Mouse (Mus musculus) neural tube, embryonic 11.5 days (tissue): Measurements from ENCODE around the gene Gfy. TPM values are rescaled to one million over a fixed set of nuclear protein-coding genes. Genes with fewer than 3 reads are reported as not detected.

Experiments
- ATAC-seq: fragments of 200-750 bp; cut with Nextera tagmentation; 2 replicates; pipeline ENCODE4 v1.8.0; 2017; ENCODE audit warnings: moderate number of reproducible peaks, mild to moderate bottlenecking, moderate TSS enrichment, moderate library complexity; ENCODE audit not compliant: insufficient read depth, low FRiP score, low TSS enrichment
- DNase-seq: peaks from one replicate; pipeline ENCODE4 v3.0.0-alpha.2; 2015; ENCODE audit warnings: low spot score
- H3K27ac ChIP-seq: fragments of 300-500 bp; sonication (generic); 2 replicates; pipeline ENCODE4 v1.5.1; 2014; ENCODE audit warnings: low read depth, mild to moderate bottlenecking, low read length
- H3K27me3 ChIP-seq: fragments of 300-500 bp; sonication (generic); 2 replicates; pipeline ENCODE4 v1.6.1; 2014; ENCODE audit warnings: mild to moderate bottlenecking, low read length, mixed read lengths; ENCODE audit not compliant: control insufficient read depth, insufficient read depth
- H3K36me3 ChIP-seq: fragments of 300-500 bp; sonication (generic); 2 replicates; pipeline ENCODE4 v1.6.1; 2014; ENCODE audit warnings: mild to moderate bottlenecking, low read length, moderate library complexity, mixed read lengths; ENCODE audit not compliant: control insufficient read depth, insufficient read depth
- H3K4me1 ChIP-seq: fragments of 300-500 bp; sonication (generic); 2 replicates; pipeline ENCODE4 v1.6.1; 2014; ENCODE audit warnings: low read length, mixed read lengths; ENCODE audit not compliant: control insufficient read depth, insufficient read depth
- H3K4me2 ChIP-seq: fragments of 300-500 bp; sonication (generic); 2 replicates; pipeline ENCODE4 v1.6.1; 2014; ENCODE audit warnings: low read depth, mild to moderate bottlenecking, moderate library complexity
- H3K4me3 ChIP-seq: fragments of 300-500 bp; sonication (generic); 2 replicates; pipeline ENCODE4 v1.5.1; 2014; ENCODE audit warnings: low read depth, low read length
- H3K9ac ChIP-seq: fragments of 300-500 bp; sonication (generic); 2 replicates; pipeline ENCODE4 v1.6.1; 2014; ENCODE audit warnings: mild to moderate bottlenecking, low read length
- H3K9me3 ChIP-seq: fragments of 300-500 bp; sonication (generic); 2 replicates; pipeline ENCODE4 v1.6.1; 2016; ENCODE audit warnings: low read length; ENCODE audit not compliant: control insufficient read depth
- WGBS: fragments of 180-500 bp; shearing (Covaris S2); extraction: QIAGEN DNeasy Blood & Tissue Kit; methylation state at CpG from one replicate; pipeline ENCODE4 v1.1.7; 2014; 5-methylcytosine and 5-hydroxymethylcytosine counted together
- polyA plus RNA-seq: library from polyadenylated mRNA; unstranded; fragments of >200 nt; fragmentation: Nextera tagmentation; extraction: Ambion mirVana; gene quantifications from 2 replicates; pipeline ENCODE4 v1.2.1, GENCODE M21; 2014

Gene Gfy
- polyA plus RNA-seq, 1 experiment from 2014 or later: not detected

- 93% methylated on average over 6 of the region's 6 CpGs for WGBS
- Histone ChIP-seq H3K4me2 (no peak overlapping the region), H3K27ac (no peak overlapping the region), H3K4me1 (0 out of 2 replicates have a peak, but pooled peaks cover 2% of the 10 kb centered on the region), H3K4me3 (no peak overlapping the region), H3K9ac (no peak overlapping the region), H3K9me3 (no peaks in the 10 kb centered on the region), H3K36me3 (no peaks in the 10 kb centered on the region), H3K27me3 (peaks cover 11% of the 10 kb centered on the region; the same call in 1 of the 2 replicates)
- no peak for DNase-seq
- ATAC-seq: no peak
Measured at GRCm38 (mm10) chr7:45190186-45190585, 10.8 kb upstream of the Gfy start.

- H3K36me3 ChIP-seq: no peaks in the 10 kb centered on the region
- no peak overlapping the region for H3K27ac ChIP-seq
- no peak overlapping the region for H3K9ac ChIP-seq
- 0 out of 2 replicates have a peak, but pooled peaks cover 2% of the 10 kb centered on the region for H3K4me1 ChIP-seq
- no peak for DNase-seq
- H3K4me3 ChIP-seq: no peak overlapping the region
- H3K9me3 ChIP-seq: no peaks in the 10 kb centered on the region
- peaks cover 16% of the 10 kb centered on the region for H3K27me3 ChIP-seq
- H3K4me2 ChIP-seq: no peak overlapping the region
- WGBS: 53% methylated on average over 16 of the region's 16 CpGs
- no peak for ATAC-seq
Measured at GRCm38 (mm10) chr7:45189600-45189999, 10.2 kb upstream of the Gfy start.

GRCm38 (mm10) chr7:45185921-45186320, 6.6 kb upstream of the Gfy start:
- H3K4me1 ChIP-seq: peaks cover 8% of the 10 kb centered on the region; the same call in 1 of the 2 replicates
- peaks cover 53% of the 10 kb centered on the region for H3K27me3 ChIP-seq
- H3K4me3 ChIP-seq: no peak overlapping the region
- WGBS: 67% methylated on average over 7 of the region's 7 CpGs
- no peak overlapping the region for H3K9ac ChIP-seq
- no peak overlapping the region for H3K4me2 ChIP-seq
- no peaks in the 10 kb centered on the region for H3K36me3 ChIP-seq
- no peaks in the 10 kb centered on the region for H3K9me3 ChIP-seq
- no peak overlapping the region for H3K27ac ChIP-seq
- DNase-seq (no peak), ATAC-seq (no peak)

- no peak overlapping the region for H3K4me2 ChIP-seq
- H3K4me3 ChIP-seq: no peak overlapping the region
- H3K9me3 ChIP-seq: no peaks in the 10 kb centered on the region
- no peak overlapping the region for H3K27ac ChIP-seq
- DNase-seq (no peak), ATAC-seq (no peak)
- 71% methylated on average over 7 of the region's 7 CpGs for WGBS
- H3K9ac ChIP-seq: no peak overlapping the region
- peaks cover 69% of the 10 kb centered on the region for H3K27me3 ChIP-seq
- H3K36me3 ChIP-seq: no peaks in the 10 kb centered on the region
- H3K4me1 ChIP-seq: peaks cover 8% of the 10 kb centered on the region; the same call in 1 of the 2 replicates
Measured at GRCm38 (mm10) chr7:45183672-45184071, 4.3 kb upstream of the Gfy start.

GRCm38 (mm10) chr7:45182606-45183005, 3.2 kb upstream of the Gfy start:
- WGBS: 18% methylated on average over 11 of the region's 11 CpGs

GRCm38 (mm10) chr7:45182199-45182601, 2.8 kb upstream of the Gfy start:
- ATAC-seq: peak; percentile 85
- WGBS: under 1% methylated on average over 34 of the region's 34 CpGs

More at GRCm38 (mm10) chr7:45182606-45183005, 3.2 kb upstream of the Gfy start:
- Histone ChIP-seq H3K36me3 (no peaks in the 10 kb centered on the region), H3K4me3 (peak overlapping the region; percentile 4; the same call in 1 of the 2 replicates), H3K9me3 (no peaks in the 10 kb centered on the region), H3K9ac (no peak overlapping the region), H3K27ac (no peak overlapping the region), H3K4me2 (peak overlapping the region; percentile 43), H3K27me3 (peaks cover 79% of the 10 kb centered on the region), H3K4me1 (peaks cover 8% of the 10 kb centered on the region; the same call in 1 of the 2 replicates)
- no peak for ATAC-seq
- no peak for DNase-seq

GRCm38 (mm10) chr7:45181540-45181939, 2.2 kb upstream of the Gfy start:
- DNase-seq (no peak), ATAC-seq (no peak)
- no peak overlapping the region for H3K9ac ChIP-seq
- H3K27ac ChIP-seq: no peak overlapping the region
- no peaks in the 10 kb centered on the region for H3K9me3 ChIP-seq
- 3% methylated on average over 29 of the region's 35 CpGs for WGBS
- H3K27me3 ChIP-seq: peaks cover 90% of the 10 kb centered on the region
- no peak overlapping the region; the same call in 1 of the 2 replicates for H3K4me2 ChIP-seq
- peak overlapping the region; percentile 10; the same call in 1 of the 2 replicates for H3K4me3 ChIP-seq
- peaks cover 8% of the 10 kb centered on the region; the same call in 1 of the 2 replicates for H3K4me1 ChIP-seq
- H3K36me3 ChIP-seq: no peaks in the 10 kb centered on the region

More at GRCm38 (mm10) chr7:45182199-45182601, 2.8 kb upstream of the Gfy start:
- no peak overlapping the region for H3K27ac ChIP-seq
- H3K4me2 ChIP-seq: peak overlapping the region; percentile 43
- peaks cover 83% of the 10 kb centered on the region for H3K27me3 ChIP-seq
- H3K4me3 ChIP-seq: peak overlapping the region; percentile 4
- H3K9me3 ChIP-seq: no peaks in the 10 kb centered on the region
- H3K4me1 ChIP-seq: peaks cover 8% of the 10 kb centered on the region; the same call in 1 of the 2 replicates
- peak; percentile 87 for DNase-seq
- H3K36me3 ChIP-seq: no peaks in the 10 kb centered on the region
- H3K9ac ChIP-seq: no peak overlapping the region

- H3K9me3 ChIP-seq: no peaks in the 10 kb centered on the region
- H3K27ac ChIP-seq: no peak within 1 kb of the TSS
- DNase-seq: no peak
- H3K4me2 ChIP-seq: no peak within 1 kb of the TSS; the same call in 1 of the 2 replicates
- H3K27me3 ChIP-seq: peaks cover 95% of the 10 kb centered on the region
- H3K36me3 ChIP-seq: no peaks in the 10 kb centered on the region
- no peak for ATAC-seq
- H3K9ac ChIP-seq: no peak within 1 kb of the TSS
- H3K4me3 ChIP-seq: peak within 1 kb of the TSS; percentile 10; the same call in 1 of the 2 replicates
- 16% methylated on average over 19 of the region's 20 CpGs for WGBS
- H3K4me1 ChIP-seq: peaks cover 8% of the 10 kb centered on the region
Measured at GRCm38 (mm10) chr7:45180896-45181477, 1.6 kb upstream of the Gfy start, which contains the start of gene Pth2. Gene Pth2 (plus strand): TSS chr7:45180995.

GRCm38 (mm10) chr7:45178550-45178949, 819 bp downstream of the Gfy start:
- Histone ChIP-seq H3K9ac (no peak overlapping the region), H3K27ac (no peak overlapping the region), H3K4me1 (peaks cover 14% of the 10 kb centered on the region), H3K4me2 (no peak overlapping the region), H3K4me3 (no peak overlapping the region), H3K36me3 (no peaks in the 10 kb centered on the region), H3K9me3 (no peaks in the 10 kb centered on the region), H3K27me3 (peaks cover 98% of the 10 kb centered on the region)
- DNase-seq (no peak), ATAC-seq (no peak)
- WGBS: 20% methylated on average over 7 of the region's 7 CpGs
